Mouse (Mus musculus) embryo, embryonic 9.5 days (tissue): ENCODE measurements around the gene Zfp729a.
"Not testable (repeated sequence)": the region's sequence is repeated elsewhere in the genome, so short reads cannot be mapped to it uniquely, and the experiment has no call there.

Experiments used
- DNase-seq: peaks from one replicate; pipeline ENCODE4 v3.0.0-alpha.2; 2017; ENCODE audit errors: extremely low spot score

The Zfp729a gene

DNA sequence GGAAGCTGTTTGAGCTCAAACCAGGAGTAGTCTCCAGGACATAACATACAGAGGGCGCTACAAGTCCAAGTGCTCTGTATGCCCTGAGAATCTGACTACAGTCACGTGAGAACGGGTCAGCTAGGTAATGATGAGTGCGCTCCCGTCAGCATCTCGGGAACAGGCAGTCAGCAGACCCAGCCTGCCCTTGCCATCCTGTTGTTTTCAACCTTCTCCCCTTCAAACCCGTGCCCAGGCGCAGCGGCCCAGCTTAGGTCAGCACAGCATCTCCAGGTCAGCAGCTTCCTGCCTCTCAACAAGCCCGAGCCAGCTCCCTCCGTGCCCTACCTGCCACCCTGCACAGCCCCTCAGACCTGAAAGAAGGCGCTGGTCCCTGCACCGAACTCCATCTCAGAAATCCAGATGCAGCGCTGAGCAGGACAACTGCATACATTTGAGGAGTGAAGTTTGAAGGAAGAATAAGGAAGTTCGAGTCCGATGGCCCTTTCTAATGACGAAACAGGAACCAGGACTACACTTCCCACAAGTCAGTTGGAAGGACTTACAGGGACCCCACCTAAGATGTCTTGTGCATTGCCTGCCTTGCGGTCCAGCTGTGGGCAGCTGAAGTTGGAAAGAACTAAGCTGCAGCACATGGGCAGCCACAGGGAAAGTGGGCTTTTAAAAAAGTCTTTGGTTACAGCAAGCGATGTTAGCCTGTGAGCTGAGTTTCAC is at the start of gene Zfp729a, which contains the start of gene Gm49345:
Gene Zfp729a (minus strand): TSS at position 498 of the 714 bp plus-strand sequence.
Gene Gm49345 (minus strand): TSS at position 476 of the 714 bp plus-strand sequence.
- peak; percentile 83 for DNase-seq

- DNase-seq, result no peak
Measured at GRCm38 (mm10) chr13:67686971-67687370, 49.4 kb upstream of the Zfp729a start, which contains the start of gene Zfp738. Gene Zfp738, minus strand, starts transcription at chr13:67687071.

- DNase-seq, result not testable (repeated sequence)
Measured at GRCm38 (mm10) chr13:67683841-67684240, 46.2 kb upstream of the Zfp729a start.

GRCm38 (mm10) chr13:67682959-67683735 is 45.6 kb upstream of the Zfp729a start:
- peak; percentile 80 for DNase-seq

GRCm38 (mm10) chr13:67674902-67675301 is 37.3 kb upstream of the Zfp729a start:
- no peak for DNase-seq

DNA sequence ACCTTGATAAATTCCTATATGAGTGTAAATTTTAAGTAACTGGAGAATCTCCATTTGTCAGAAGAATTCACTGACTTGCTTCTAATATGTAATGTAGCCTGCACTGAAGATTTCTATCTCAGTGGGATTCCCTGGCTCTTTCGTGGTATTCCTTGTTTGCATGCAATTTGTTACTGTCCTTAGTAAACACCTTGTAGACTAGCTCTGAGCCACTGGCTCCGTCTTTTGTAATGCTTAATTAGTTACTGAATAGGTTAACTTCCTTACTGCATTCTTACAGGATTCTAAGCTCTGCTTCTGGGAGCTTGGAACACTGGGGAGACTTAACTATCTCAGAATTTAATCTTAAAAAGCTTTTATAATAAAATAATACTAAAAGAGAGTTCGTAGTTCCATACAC is 14.9 kb upstream of the Zfp729a start:
- DNase-seq, result no peak

DNA sequence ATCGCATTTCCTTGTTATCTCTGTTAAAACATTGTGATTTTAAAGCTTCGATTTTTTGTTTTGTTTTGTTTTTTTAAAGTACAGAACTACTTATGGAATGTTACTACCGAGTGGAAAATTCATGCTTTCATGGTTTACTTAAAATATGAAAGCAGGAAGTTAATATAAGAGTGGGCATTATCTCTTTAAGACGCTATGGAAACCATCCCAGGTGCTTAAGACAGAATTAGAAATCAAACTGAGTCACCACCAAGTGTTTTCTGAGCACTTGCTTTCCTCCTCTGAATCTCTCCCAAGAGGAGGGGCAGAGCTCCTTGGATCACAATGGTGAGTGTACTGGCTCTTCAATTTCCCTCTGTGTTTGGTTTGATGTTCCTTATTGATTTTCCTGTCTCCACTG is 27.5 kb downstream of the Zfp729a start:
- no peak for DNase-seq

GRCm38 (mm10) chr13:67609066-67609876 is 28.3 kb downstream of the Zfp729a start, which contains the start of gene Zfp729b:
Gene Zfp729b, minus strand, starts transcription at chr13:67609707.
- peak; percentile 88 for DNase-seq

GRCm38 (mm10) chr13:67572591-67573189 is 64.9 kb downstream of the Zfp729a start:
- DNase-seq, result no peak
